Mouse (Mus musculus) frontal cortex, postnatal 25 days (tissue): ENCODE data around the gene Eef1g.
A peak's percentile ranks its signal among the peaks of the same experiment; 100 is the strongest.
"Not testable (repeated sequence)": the region's sequence is repeated elsewhere in the genome, so short reads cannot be mapped to it uniquely, and the experiment has no call there.

Experiments used
- DNase-seq, 2 experiments: peaks; one replicate each; pipeline ENCODE4 v3.0.0; 2022; ENCODE audit warnings: low spot score in 2 of 2

Eef1g gene

GRCm38 (mm10) chr19:8987816-8988215 is 21.0 kb downstream of the Eef1g start:
- no peak for DNase-seq

DNA sequence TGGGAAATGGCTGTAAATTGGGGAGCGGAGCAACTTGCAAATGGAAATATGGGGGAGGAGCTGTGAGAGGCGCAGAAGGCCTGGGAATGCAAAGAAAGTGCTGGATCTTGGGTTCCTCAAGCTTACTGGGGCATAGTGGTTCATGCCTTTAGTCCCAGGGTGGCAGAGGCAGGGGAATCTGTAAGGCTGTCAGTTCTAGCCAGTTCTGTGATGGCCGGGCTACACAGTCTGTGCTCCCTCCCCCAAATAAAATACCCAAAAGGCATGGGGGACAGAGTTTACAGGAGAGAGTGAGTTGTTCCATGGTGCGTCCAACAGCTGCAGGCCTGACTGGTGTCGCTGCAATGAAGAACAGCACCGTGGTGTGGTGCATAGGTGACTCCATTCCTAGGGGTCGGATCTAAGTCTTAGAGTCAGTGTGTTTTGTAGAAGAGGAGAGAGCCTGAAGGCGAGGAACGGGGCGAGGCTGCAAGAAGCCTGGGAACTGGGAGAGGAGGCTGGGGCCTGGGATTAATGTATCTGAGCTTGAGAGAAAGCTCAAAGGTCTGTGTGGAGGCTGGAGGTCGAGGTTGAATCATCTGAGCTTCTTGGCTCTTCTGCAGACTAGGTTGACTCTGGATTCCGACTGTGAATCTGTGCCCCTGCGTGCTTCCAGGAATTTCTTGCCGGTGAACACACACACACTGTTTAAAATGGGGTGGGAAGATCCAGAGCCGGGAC is 21.7 kb downstream of the Eef1g start:
- no peak for DNase-seq

DNA sequence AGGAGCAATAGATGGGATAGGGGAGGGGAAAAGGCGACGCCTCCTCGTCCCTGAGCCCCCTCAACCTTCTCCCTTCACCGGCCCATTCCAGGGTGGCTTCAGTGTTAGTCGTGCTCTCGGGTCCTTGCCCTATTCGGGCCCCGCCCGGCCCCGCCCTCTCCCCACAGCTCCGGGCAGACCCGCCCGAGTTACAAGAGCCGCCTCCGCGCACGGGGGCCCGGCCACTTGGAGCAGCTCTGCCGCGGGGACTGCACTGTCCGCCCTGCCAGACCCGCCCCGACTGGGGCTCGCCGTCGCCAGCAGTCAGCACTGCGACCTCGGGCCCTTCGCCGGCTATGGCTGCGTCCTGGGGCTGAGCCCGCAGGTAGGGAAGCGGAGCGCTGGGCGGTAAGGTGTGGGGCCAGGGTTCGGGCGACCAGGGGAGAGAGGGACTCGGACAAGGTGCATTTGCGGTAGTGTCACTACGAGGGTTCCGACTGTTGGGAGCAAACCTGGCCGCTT is 22.3 kb downstream of the Eef1g start, which contains the start of gene Ahnak:
Gene Ahnak (plus strand): TSS at position 219 of the 501 bp plus-strand sequence.
- DNase-seq = no peak

DNA sequence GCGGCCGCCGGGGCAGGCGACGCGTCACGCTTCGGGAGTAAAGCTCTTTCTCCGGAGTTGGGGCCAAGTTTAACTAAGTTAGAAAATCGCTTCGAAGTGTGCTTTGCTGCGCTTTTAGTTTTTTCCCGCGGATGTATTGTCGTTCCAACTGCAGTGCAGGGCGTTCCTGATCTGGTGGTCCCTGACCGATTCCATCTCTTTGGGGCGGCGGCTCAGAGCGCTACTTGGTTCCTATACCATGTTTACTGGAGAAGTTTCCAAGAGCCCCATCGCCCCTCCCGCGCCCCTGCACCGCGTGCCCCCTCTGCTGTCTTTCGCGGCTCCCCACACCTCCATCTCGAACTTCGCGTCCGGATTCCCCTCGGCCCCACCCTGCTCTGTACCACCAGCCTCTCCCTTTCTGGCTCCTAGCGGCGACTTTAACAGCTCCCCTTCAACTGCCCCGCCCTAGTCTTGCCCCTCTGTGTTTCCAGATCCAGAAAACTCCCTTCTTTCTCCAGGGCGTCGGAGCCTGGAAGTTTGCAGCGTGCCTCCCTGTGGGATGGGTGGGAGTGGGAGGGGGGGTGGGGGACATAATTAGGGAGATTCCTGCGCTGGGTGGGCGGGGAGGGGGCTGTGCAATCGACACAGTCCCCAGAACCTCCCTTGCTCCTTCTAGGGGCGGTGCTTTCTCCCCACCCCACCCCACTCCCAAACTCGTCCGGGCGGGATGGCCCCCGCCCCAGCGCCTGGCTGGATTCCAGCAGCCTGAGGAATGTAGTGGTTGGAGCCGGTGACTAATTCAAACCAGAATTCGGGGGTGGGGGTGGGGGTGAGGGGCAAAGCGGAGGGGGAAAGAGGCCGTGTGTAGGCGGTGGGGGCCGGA is 23.0 kb downstream of the Eef1g start:
- no peak for DNase-seq

DNA sequence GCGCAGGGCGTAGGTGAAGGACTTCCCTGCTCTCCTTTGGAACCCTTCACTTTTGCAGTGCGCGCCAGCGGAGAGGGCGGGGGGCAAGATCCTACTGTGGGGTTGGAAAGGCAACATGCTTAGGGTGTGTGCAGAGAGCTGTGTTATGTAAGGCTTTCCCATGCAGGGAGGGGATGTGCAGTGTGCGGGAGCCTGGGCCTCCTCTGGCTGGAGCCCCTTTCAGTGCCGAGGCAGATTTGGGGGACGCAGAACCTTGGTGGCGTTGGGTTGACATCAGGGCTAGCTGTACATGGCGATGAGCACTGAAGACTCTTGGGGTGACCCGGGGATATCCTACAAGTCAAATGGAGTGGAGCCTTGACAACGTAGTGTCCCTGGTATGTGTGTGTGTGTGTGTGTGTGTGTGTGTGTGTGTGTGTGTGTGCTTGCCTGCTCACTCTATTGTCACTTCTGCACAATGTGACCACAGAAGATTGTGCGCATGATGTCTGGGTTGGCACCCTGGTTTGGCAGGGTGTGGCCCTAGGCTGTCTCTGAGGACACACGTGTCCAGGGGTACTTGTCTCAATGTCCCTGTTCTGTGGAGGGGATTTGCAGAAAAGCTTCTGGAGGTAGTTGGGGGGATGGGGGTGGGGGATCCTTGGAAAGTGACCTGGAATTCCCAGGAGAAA is 23.7 kb downstream of the Eef1g start:
- DNase-seq = no peak

DNA sequence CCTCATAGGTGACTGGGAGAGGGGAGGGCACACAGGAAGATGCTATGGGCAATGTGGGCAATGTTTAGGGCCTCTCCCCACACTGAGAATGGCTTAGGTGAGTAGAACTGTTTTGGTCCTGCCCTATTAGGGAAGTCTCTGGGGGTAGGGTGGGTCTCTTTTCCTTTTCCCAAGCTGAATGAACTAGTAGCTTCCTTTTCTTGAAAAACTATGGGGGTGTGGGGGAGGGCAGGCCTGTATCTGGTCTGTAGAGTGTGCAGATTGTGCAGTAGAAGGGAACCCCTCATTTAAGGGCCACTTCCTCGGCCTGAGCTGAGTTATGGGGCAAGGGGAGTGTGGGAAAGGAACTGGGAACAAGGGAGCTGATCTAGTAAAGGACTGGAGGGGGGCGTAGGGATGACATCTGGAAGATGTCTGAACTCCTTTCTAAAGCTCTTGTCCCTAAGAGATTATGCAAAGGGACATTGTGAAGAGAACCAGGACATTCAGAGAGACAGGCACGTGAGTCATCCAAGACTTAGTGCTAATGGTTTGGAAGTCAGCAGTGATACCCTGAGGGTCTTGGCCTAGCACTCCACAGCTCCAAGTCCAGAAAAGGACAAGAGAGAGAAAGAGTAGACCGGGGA is 24.5 kb downstream of the Eef1g start:
- DNase-seq = no peak

DNA sequence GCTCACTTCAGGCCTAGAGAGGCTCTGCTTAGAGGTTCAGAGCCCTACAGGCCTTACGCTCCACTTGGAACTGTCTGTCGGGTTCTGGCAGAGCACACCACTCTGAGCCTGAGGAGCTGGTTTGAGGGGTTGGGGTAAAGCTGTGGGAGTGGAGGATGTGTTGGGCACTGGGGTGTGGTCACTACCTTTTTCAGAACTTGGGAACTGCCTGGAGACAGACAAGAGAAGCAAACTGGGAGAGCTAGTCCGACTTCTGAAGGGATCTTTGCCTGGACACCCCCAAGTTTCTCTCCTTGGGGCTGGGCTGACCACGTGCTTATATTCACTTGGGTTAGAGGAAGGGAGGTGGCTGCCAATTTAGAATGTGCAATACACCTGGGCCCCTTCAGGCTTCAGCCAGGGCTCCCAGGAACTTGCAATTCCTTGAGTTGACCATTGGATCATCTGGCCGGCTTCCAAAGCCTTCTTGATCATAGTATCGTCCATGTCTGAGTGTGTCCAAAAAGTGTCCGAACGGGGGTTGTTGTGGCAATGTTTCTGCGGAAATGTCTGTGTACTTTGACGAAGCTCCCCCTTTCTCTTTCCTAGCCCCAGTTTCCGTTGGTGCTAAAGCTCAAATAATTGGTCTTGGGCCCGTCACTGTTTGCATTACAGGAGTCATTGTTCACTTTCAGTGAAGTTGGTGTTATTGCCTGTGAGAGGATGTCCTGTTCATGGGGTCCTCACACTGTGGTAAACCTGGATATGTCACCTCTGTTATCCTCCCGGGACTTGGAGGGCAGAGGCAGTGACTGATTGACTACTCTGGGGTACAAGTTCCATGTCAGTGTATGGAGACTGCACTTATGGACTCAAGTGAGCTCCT is 25.3 kb downstream of the Eef1g start:
- no peak for DNase-seq

DNA sequence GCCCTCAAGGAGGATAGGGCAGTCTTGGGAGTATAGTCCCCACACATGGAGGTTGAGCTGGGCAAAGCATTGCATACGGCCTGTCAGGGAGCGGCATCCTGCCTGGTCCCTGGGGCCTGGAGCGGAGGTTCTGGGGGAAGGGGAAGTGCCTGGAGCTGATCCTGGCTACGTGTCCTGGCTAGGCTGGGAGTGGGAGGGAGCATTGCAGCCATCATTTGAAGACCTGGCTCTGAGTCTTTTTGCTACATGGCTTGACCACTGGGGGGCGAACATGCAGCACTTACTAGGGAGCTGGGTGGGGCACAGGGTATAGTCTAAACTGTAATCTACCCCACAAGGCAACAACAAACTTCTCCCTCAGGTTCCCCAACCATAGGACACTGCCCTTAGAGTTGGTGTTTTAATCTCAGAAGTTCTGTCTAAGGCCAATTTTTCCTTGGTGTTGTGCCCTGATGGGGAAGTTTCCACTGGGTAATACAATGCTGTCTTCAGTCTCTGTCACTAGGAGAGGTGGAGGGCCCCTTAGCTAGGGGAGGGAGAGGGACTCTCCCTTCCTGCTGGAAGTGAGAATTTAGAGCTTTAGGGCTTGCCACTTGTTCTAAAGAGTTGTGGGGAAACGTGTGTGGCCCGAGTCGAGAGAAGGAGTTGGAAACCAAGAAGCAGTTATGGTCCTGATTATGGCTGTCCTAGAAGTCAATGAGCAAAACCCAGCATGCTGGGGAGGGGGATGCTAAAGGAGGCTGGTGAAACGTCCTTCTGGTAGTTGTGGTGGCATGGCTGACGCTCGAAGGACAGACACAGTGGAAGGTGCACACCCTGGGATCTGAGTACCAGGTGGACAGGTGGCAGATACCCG is 26.2 kb downstream of the Eef1g start:
- peak; percentile 56 to 72 for DNase-seq

- no peak for DNase-seq
Observed at GRCm38 (mm10) chr19:8993625-8993912, 26.7 kb downstream of the Eef1g start.

DNA sequence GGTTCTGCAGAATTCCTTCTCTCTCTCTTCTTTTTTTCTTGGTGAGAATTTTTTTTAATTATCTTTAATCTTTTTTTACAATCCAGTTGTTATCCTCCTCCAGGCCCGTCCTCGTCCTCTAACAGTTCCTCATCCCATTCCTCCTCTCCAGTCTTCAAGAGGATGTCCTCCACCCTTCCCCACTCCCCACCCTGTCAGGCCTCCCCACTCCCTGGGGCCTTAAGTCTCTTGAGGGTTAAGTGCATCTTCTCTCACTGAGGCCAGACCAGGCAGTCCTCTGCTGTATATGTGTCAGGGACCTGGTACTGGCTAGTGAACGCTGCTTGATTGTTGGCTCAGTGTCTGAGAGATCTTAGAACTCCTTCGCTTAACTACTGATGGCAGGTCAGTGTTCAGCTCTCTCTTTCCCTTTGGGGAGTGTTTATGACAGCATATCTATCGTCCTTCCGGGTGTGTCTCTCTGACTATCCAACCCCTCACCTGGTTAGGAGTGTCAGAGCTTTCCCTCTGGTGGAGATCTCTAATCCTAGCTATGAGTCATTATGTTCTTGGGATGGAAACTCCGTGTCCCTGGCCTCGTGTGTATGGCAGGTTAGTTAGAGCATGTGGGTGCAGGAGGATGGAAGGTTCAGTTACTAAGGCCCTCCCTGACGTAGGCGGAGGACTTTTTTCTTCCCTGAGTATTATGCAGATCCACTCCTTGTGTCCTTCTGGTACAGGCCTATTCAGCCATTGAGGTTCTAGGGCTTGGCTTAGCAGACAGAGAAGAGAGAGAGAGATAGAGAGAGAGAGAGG is 28.2 kb downstream of the Eef1g start:
- no peak for DNase-seq

DNA sequence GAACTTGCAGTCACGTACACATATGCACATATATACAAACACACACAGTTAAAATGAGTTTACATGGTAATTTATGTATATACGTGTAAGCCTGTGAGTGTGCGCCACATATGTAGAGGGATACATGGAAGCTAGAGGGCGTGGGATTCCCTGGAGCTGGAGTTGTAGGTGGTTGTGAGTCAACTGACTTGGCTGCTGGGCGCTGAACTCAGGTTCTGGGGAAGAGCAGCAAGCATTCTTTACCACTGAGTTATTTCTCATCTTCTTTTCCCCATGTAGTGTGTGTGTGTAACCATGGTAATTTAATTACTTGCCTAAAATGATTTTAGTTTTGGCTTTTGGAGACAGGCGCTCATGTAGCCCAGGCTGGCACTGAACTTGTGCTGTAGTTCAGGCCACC is 29.8 kb downstream of the Eef1g start:
- no peak for DNase-seq

DNA sequence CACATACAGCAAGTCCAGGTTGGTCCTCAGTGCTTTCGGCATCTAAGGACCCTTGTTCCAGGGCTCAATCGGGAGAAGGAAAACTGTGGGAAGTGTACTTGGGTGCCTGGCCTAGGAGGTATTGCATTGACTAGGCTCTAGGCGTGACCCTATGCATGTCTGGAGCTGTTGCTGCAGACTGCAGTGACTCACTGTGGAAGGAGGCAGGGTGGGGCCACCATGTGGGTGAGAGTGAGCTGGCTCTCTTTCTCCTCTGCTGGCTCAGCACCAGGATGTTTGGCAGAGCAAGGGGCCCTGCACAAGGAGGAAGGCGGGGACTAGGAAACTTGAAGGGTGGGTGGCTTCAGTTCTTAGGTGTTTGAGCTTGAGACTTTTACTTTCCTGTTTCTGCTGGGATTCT is 30.7 kb downstream of the Eef1g start:
- peak in 1 of 2 experiments; percentile 49 for DNase-seq

- DNase-seq = no peak
Observed at GRCm38 (mm10) chr19:8998546-8998945, 31.7 kb downstream of the Eef1g start.

- no peak for DNase-seq
Observed at GRCm38 (mm10) chr19:8999223-8999622, 32.4 kb downstream of the Eef1g start.

DNA sequence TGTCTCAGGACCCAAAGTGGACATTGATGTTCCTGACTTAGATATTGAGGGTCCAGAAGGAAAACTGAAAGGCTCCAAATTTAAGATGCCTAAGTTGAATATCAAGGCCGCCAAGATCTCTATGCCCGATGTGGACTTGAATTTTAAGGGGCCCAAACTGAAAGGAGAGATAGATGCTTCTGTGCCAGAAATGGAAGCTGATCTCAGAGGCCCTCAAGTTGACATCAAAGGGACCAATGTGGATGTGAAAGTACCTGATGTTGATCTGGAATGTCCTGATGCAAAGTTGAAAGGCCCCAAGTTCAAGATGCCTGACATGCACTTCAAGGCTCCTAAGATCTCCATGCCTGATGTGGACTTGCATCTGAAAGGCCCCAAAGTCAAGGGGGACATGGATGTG is 40.1 kb downstream of the Eef1g start:
- DNase-seq = not testable (repeated sequence)

DNA sequence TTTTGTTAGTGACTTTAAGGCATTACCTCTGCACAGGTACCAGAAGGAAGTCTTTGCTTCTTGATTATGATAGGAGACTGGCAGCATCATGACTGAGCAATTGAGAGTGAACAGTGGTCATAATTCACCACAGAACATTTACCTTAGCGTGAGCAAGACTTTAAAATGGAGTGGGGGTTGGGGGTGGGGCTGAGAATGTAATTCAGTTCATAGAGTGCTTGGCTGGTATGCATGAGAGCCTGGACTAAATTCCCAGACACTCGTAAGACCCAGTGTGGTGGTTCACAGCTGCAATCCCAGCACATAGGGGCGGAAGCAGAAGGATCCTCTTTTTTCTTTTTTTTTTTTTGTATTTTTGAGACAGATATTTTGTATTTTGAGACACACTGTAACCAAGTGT is 52.5 kb downstream of the Eef1g start:
- DNase-seq = no peak

DNA sequence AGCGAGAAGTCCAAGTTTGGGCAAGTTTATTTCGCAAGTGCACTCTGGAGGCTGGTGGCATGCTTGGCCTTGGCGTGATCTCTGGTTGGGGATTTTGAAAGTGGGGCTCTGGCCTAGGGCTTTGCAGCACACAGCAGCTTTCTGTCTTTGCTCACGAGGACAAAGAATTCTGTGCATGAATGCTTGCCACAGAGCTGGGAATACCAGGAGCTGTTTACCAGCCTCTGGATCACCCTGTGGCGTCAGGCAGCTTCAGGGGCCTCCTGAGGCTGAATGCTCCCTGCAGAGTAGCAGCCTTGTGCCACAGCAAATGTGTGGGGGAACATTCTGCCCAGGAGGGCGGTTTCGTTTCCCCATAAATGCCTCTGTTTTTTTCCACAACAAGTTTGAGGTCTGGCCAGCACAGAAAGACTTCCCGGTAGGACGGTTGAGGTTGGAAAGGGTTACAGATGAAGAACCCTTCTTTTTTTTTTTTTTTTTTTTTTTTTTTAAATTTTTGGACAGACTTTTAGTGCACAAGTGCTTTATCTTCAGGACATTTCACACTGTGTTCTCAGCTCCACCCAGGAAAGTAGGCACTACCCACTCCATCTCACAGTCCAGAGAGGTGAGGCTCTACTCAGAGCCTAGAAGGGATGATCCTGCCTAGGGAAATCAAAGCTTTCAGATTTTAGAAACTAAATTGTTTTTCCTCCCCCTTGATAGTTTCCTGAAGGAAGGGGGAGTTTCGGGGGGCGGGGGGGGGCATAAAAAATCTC is 56.4 kb downstream of the Eef1g start:
- peak in 1 of 2 experiments; percentile 6 for DNase-seq

DNA sequence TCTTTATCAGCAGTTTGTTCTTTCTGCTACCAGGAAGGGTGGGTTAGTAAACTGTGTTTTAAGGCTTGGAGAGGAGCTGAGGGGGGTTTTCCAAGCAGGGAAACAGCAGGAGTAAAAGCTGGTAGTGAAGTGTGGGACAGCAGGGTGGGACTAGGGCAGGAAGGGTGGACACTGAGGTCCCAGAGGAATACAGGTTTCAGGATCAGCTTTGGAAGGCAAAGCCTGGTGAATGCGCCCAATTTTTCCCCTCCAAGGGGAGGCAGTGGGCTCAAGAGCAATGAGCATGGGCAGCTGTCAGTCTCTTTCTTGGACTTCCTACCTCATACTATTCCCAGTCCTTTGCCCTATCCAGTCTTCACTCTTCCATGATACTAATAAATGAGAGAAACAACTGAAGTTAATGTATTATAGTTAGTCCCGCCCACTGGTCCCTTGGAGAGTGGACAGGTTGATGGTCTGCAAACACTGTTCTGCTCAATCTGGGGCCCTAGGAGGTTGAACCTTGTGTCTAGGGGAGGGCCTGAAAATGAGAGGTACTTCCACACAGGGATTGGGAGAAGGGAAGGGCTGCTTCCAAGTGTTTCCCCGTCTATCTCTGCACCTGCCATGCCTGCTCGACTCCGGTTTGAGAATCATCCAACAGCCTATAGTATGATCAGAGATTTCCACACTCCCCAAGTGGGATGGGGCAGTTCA is 58.9 kb downstream of the Eef1g start:
- no peak for DNase-seq
